Mouse (Mus musculus): ENCODE results near the gene Dync2h1. TPM values are rescaled to one million over a fixed set of nuclear protein-coding genes. Genes with fewer than 3 reads are reported as not detected.
"Not testable (repeated sequence)": the region's sequence is repeated elsewhere in the genome, so short reads cannot be mapped to it uniquely, and the experiment has no call there.

The Dync2h1 gene
- polyA plus RNA-seq, 1 experiment from 2014 or later: 24.8 TPM

GRCm38 (mm10) chr9:7009785-7010184 lies 174.5 kb downstream of the Dync2h1 start:
- WGBS: 90% methylated on average over 3 of the region's 3 CpGs

GRCm38 (mm10) chr9:6994865-6995264 lies 189.4 kb downstream of the Dync2h1 start:
- H3K9me3 ChIP-seq (replicated peaks): no peaks in the 10 kb centered on the region
- H3K36me3 ChIP-seq (ENCODE audit: poor library complexity, severe bottlenecking): peaks cover 33% of the 10 kb centered on the region
- no peak overlapping the region for H3K9ac ChIP-seq
- no peak overlapping the region for H3K4me2 ChIP-seq
- 57% methylated on average over 2 of the region's 2 CpGs for WGBS
- ATAC-seq: no peak
- H3K27me3 ChIP-seq: no peaks in the 10 kb centered on the region
- no peak overlapping the region for H3K4me3 ChIP-seq
- no peaks in the 10 kb centered on the region for H3K4me1 ChIP-seq
- H3K27ac ChIP-seq: no peak overlapping the region

More at GRCm38 (mm10) chr9:7009785-7010184, 174.5 kb downstream of the Dync2h1 start:
- no peak for ATAC-seq
- Histone ChIP-seq H3K9ac (no peak overlapping the region), H3K27ac (no peak overlapping the region), H3K4me1 (no peaks in the 10 kb centered on the region), H3K4me2 (no peak overlapping the region), H3K36me3 (ENCODE audit: poor library complexity, severe bottlenecking) (peaks cover 13% of the 10 kb centered on the region), H3K27me3 (no peaks in the 10 kb centered on the region), H3K9me3 (replicated peaks) (no peaks in the 10 kb centered on the region), H3K4me3 (no peak overlapping the region)

- no peaks in the 10 kb centered on the region for H3K4me1 ChIP-seq
- H3K9ac ChIP-seq: no peak overlapping the region
- H3K4me2 ChIP-seq: no peak overlapping the region
- H3K9me3 ChIP-seq (replicated peaks): no peaks in the 10 kb centered on the region
- ATAC-seq: no peak
- H3K36me3 ChIP-seq (ENCODE audit: poor library complexity, severe bottlenecking): peaks cover 33% of the 10 kb centered on the region
- H3K27me3 ChIP-seq: no peaks in the 10 kb centered on the region
- H3K27ac ChIP-seq: no peak overlapping the region
- no peak overlapping the region for H3K4me3 ChIP-seq
Measured at GRCm38 (mm10) chr9:6994275-6994674, 190.0 kb downstream of the Dync2h1 start.

- H3K9ac ChIP-seq: no peak overlapping the region
- H3K4me3 ChIP-seq: no peak overlapping the region
- WGBS: 92% methylated on average over 3 of the region's 3 CpGs
- H3K4me2 ChIP-seq: no peak overlapping the region
- H3K4me1 ChIP-seq: no peaks in the 10 kb centered on the region
- H3K36me3 ChIP-seq (ENCODE audit: poor library complexity, severe bottlenecking): peaks cover 29% of the 10 kb centered on the region
- H3K9me3 ChIP-seq (replicated peaks): no peaks in the 10 kb centered on the region
- no peaks in the 10 kb centered on the region for H3K27me3 ChIP-seq
- ATAC-seq: no peak
- H3K27ac ChIP-seq: no peak overlapping the region
Measured at GRCm38 (mm10) chr9:6988893-6989685, 195.2 kb downstream of the Dync2h1 start.

- no peak for ATAC-seq
- H3K4me2 ChIP-seq: no peak overlapping the region
- WGBS: 86% methylated on average over 3 of the region's 3 CpGs
- no peaks in the 10 kb centered on the region for H3K9me3 ChIP-seq (replicated peaks)
- no peaks in the 10 kb centered on the region for H3K4me1 ChIP-seq
- H3K27me3 ChIP-seq: no peaks in the 10 kb centered on the region
- H3K27ac ChIP-seq: no peak overlapping the region
- no peak overlapping the region for H3K9ac ChIP-seq
- H3K4me3 ChIP-seq: no peak overlapping the region
- peaks cover 21% of the 10 kb centered on the region for H3K36me3 ChIP-seq (ENCODE audit: poor library complexity, severe bottlenecking)
Measured at GRCm38 (mm10) chr9:6986161-6986560, 198.1 kb downstream of the Dync2h1 start.

- Histone ChIP-seq H3K27me3 (no peaks in the 10 kb centered on the region), H3K4me2 (no peak overlapping the region), H3K36me3 (ENCODE audit: poor library complexity, severe bottlenecking) (peaks cover 4% of the 10 kb centered on the region; the same call in 1 of the 2 replicates), H3K4me1 (no peaks in the 10 kb centered on the region), H3K9me3 (replicated peaks) (no peaks in the 10 kb centered on the region), H3K4me3 (no peak overlapping the region), H3K9ac (no peak overlapping the region), H3K27ac (no peak overlapping the region)
- 82% methylated on average over 2 of the region's 2 CpGs for WGBS
- no peak for ATAC-seq
Measured at GRCm38 (mm10) chr9:6969171-6969570, 215.1 kb downstream of the Dync2h1 start.

GRCm38 (mm10) chr9:6965006-6965405 lies 219.2 kb downstream of the Dync2h1 start:
- no peak overlapping the region for H3K4me3 ChIP-seq
- H3K9ac ChIP-seq: no peak overlapping the region
- no peak overlapping the region for H3K27ac ChIP-seq
- no peak for ATAC-seq
- H3K27me3 ChIP-seq: no peaks in the 10 kb centered on the region
- H3K4me2 ChIP-seq: no peak overlapping the region
- no peaks in the 10 kb centered on the region for H3K9me3 ChIP-seq (replicated peaks)
- WGBS: 90% methylated on average over 3 of the region's 3 CpGs
- H3K4me1 ChIP-seq: no peaks in the 10 kb centered on the region
- H3K36me3 ChIP-seq (ENCODE audit: poor library complexity, severe bottlenecking): peaks cover 4% of the 10 kb centered on the region; the same call in 1 of the 2 replicates

GRCm38 (mm10) chr9:6958311-6958710 lies 225.9 kb downstream of the Dync2h1 start:
- no peak overlapping the region for H3K4me3 ChIP-seq
- no peaks in the 10 kb centered on the region for H3K9me3 ChIP-seq (replicated peaks)
- peaks cover 4% of the 10 kb centered on the region for H3K36me3 ChIP-seq (ENCODE audit: poor library complexity, severe bottlenecking)
- H3K4me1 ChIP-seq: no peaks in the 10 kb centered on the region
- H3K27ac ChIP-seq: no peak overlapping the region
- no peak overlapping the region for H3K4me2 ChIP-seq
- no peak overlapping the region for H3K9ac ChIP-seq
- no peak for ATAC-seq
- WGBS: 88% methylated on average over 2 of the region's 2 CpGs
- no peaks in the 10 kb centered on the region for H3K27me3 ChIP-seq

- peaks cover 17% of the 10 kb centered on the region for H3K36me3 ChIP-seq (ENCODE audit: poor library complexity, severe bottlenecking)
- no peak overlapping the region for H3K27ac ChIP-seq
- no peak overlapping the region for H3K4me3 ChIP-seq
- no peaks in the 10 kb centered on the region for H3K27me3 ChIP-seq
- H3K4me2 ChIP-seq: no peak overlapping the region
- H3K4me1 ChIP-seq: no peaks in the 10 kb centered on the region
- ATAC-seq: no peak
- H3K9me3 ChIP-seq (replicated peaks): no peaks in the 10 kb centered on the region
- H3K9ac ChIP-seq: no peak overlapping the region
- 14% methylated on average over 1 of the region's 1 CpGs for WGBS
Measured at GRCm38 (mm10) chr9:6927399-6928035, 256.7 kb downstream of the Dync2h1 start.

- H3K9ac ChIP-seq: no peak overlapping the region
- no peaks in the 10 kb centered on the region for H3K27me3 ChIP-seq
- no peak overlapping the region for H3K4me2 ChIP-seq
- WGBS: 88% methylated on average over 1 of the region's 1 CpGs
- no peaks in the 10 kb centered on the region for H3K9me3 ChIP-seq (replicated peaks)
- H3K36me3 ChIP-seq (ENCODE audit: poor library complexity, severe bottlenecking): no peaks in the 10 kb centered on the region
- H3K4me3 ChIP-seq: no peak overlapping the region
- H3K27ac ChIP-seq: no peak overlapping the region
- no peak for ATAC-seq
- H3K4me1 ChIP-seq: no peaks in the 10 kb centered on the region
Measured at GRCm38 (mm10) chr9:6913471-6913870, 270.8 kb downstream of the Dync2h1 start.

- not testable (repeated sequence) for H3K9ac ChIP-seq; H3K36me3 ChIP-seq (ENCODE audit: poor library complexity, severe bottlenecking); H3K4me3 ChIP-seq; H3K4me1 ChIP-seq; H3K9me3 ChIP-seq (replicated peaks); H3K27me3 ChIP-seq; H3K4me2 ChIP-seq; ATAC-seq; H3K27ac ChIP-seq
- 53% methylated on average over 4 of the region's 4 CpGs for WGBS
Measured at GRCm38 (mm10) chr9:6910537-6910936, 273.7 kb downstream of the Dync2h1 start.

- H3K9me3 ChIP-seq (replicated peaks): no peaks in the 10 kb centered on the region
- no peak overlapping the region for H3K27ac ChIP-seq
- 79% methylated on average over 1 of the region's 1 CpGs for WGBS
- H3K9ac ChIP-seq: no peak overlapping the region
- H3K4me2 ChIP-seq: no peak overlapping the region
- no peaks in the 10 kb centered on the region for H3K36me3 ChIP-seq (ENCODE audit: poor library complexity, severe bottlenecking)
- ATAC-seq: no peak
- no peak overlapping the region for H3K4me3 ChIP-seq
- H3K4me1 ChIP-seq: no peaks in the 10 kb centered on the region
- H3K27me3 ChIP-seq: no peaks in the 10 kb centered on the region
Measured at GRCm38 (mm10) chr9:6901620-6902019, 282.6 kb downstream of the Dync2h1 start.

Data from forebrain, embryonic 13.5 days (tissue).